Mouse (Mus musculus): ENCODE results near the gene Tmem185b.

DNA sequence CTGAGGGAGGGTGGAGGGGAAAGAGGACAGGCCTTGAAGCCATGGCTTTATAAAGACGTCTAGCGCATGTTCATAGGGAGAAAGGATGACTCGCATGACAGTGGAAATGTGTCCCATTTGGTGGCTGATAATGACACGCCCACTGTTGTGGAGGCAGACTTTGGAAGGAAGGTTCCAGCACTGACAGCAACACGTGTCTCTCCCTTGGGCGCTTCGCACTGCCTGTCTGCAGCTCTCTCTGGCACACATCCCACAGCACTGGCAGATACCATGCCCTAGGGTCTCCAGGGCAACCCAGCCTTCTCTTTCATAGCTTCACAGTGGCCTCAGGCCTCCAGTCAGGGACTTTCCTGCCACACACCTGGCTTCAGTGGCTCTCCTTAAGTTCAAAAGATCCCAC lies 7.9 kb upstream of the Tmem185b start:
- TF ChIP-seq CTCF (conservative IDR thresholded peaks at IDR 0.05; ENCODE audit: low read length) (no peak), NANOG (IDR thresholded peaks at IDR 0.05; ENCODE audit: borderline replicate concordance, low read length) (no peak)

All from E14TG2a.4 (cell line).